In the genomic region with DNA sequence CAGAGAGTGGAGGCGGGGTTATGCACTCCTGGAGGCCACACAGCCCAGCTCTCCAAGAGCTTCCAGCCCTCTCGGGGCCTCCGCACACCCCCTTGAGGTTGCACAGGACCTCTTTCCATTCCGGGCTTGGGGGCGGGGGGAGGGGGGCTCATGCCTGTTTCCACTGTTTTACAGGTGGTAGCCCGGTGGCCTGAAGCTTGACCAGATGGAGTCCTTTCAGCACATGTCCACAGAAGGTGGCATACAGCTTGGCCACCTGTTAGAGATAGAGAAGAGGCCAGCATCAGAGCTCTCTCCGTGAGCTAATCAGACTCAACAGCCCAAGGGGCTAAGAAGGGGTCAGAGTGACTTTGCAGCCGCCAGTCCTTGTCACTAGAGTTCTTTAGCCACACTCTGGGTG, we compare ENCODE assay signal across 28 mouse cellular contexts.
DNase-seq lines count a peak whose midpoint lies in the region; TF ChIP-seq lines count a peak whose summit lies in the region.
"Had no signal": no experiment of that assay in that cellular context is flagged by ENCODE, and none has a peak within 500 bp of the region (broad histone marks: within the 10 kb centered on the region; RNA-seq: fewer than 3 reads in every experiment).

No protein-coding gene starts in this region.

- WGBS in cerebellum, adult 2 months = 16% methylated on average over 8 of the region's 8 CpGs

- no peaks in the 10 kb centered on the region for H3K9me3 ChIP-seq in E14TG2a.4 (ENCODE audit: low read length)
- no peaks in the 10 kb centered on the region for H3K9me3 ChIP-seq in ES-Bruce4 (replicated peaks; ENCODE audit: control insufficient read depth, insufficient read depth, low read length, poor library complexity, severe bottlenecking)
- H3K9me3 ChIP-seq: embryonic facial prominence, embryonic 10.5 days; embryonic facial prominence, embryonic 13.5 days; forebrain, embryonic 12.5 days; forebrain, embryonic 15.5 days; heart, embryonic 12.5 days; heart, embryonic 15.5 days; hindbrain, embryonic 10.5 days; hindbrain, embryonic 13.5 days; intestine, embryonic 15.5 days had no signal

- no peak for TF ChIP-seq CTCF in E14TG2a.4 (conservative IDR thresholded peaks at IDR 0.05; ENCODE audit: low read length)
- TF ChIP-seq CTCF in ES-Bruce4 (IDR thresholded peaks at IDR 0.05; ENCODE audit: low read depth, low read length) = no peak
- no peak for TF ChIP-seq CTCF in cerebellum, adult 2 months (IDR thresholded peaks at IDR 0.05; ENCODE audit: borderline replicate concordance, insufficient read depth, low read depth, low read length)

- no peak for TF ChIP-seq EP300 in ES-Bruce4 (IDR thresholded peaks at IDR 0.05; ENCODE audit: insufficient read depth, low read depth, low read length)

- no peak overlapping the region for H3K27ac ChIP-seq in ES-Bruce4 (ENCODE audit: insufficient read depth, low read length)
- H3K27ac ChIP-seq in cerebellum, adult 2 months (ENCODE audit: insufficient read depth, low read length) = peak overlapping the region; percentile 55
- H3K27ac ChIP-seq: embryonic facial prominence, embryonic 10.5 days; embryonic facial prominence, embryonic 13.5 days; forebrain, embryonic 12.5 days; forebrain, embryonic 15.5 days; heart, embryonic 15.5 days; hindbrain, embryonic 10.5 days; hindbrain, embryonic 13.5 days; intestine, embryonic 15.5 days had no signal

- H3K4me1 ChIP-seq in E14TG2a.4 (replicated peaks; ENCODE audit: low read depth, low read length) (peaks cover 42% of the 10 kb centered on the region), ES-Bruce4 (ENCODE audit: control insufficient read depth, insufficient read depth, low read length) (no peaks in the 10 kb centered on the region)
- H3K4me1 ChIP-seq in cerebellum, adult 2 months (ENCODE audit: control insufficient read depth, insufficient read depth, low read length) = peaks cover 75% of the 10 kb centered on the region
- H3K4me1 ChIP-seq: intestine, embryonic 15.5 days had no signal

- peak overlapping the region; percentile 12; the same call in 1 of the 2 replicates for H3K9ac ChIP-seq in ES-Bruce4 (ENCODE audit: low read depth, poor library complexity, severe bottlenecking)
- H3K9ac ChIP-seq: embryonic facial prominence, embryonic 13.5 days; forebrain, embryonic 12.5 days; forebrain, embryonic 15.5 days; heart, embryonic 12.5 days; heart, embryonic 15.5 days; intestine, embryonic 15.5 days had no signal

- H3K36me3 ChIP-seq in E14TG2a.4 (ENCODE audit: insufficient read depth, low read length) (no peaks in the 10 kb centered on the region), ES-Bruce4 (ENCODE audit: control insufficient read depth, insufficient read depth, low read length, poor library complexity, severe bottlenecking) (no peaks in the 10 kb centered on the region)
- H3K36me3 ChIP-seq: embryonic facial prominence, embryonic 10.5 days; embryonic facial prominence, embryonic 13.5 days; forebrain, embryonic 12.5 days; forebrain, embryonic 15.5 days; G1E; heart, embryonic 12.5 days; heart, embryonic 15.5 days; hindbrain, embryonic 10.5 days; hindbrain, embryonic 13.5 days; intestine, embryonic 15.5 days had no signal

- peaks cover 23% of the 10 kb centered on the region for H3K27me3 ChIP-seq in E14TG2a.4 (ENCODE audit: insufficient read depth, low read length)
- no peaks in the 10 kb centered on the region for H3K27me3 ChIP-seq in ES-Bruce4 (ENCODE audit: control insufficient read depth, insufficient read depth, low read length, poor library complexity, severe bottlenecking)
- H3K27me3 ChIP-seq in cerebellum, adult 2 months (ENCODE audit: control insufficient read depth, insufficient read depth, low read length) = no peaks in the 10 kb centered on the region
- H3K27me3 ChIP-seq: Patski had no signal

- H3K4me3 ChIP-seq in E14TG2a.4 (replicated peaks; ENCODE audit: low read length) (peak overlapping the region; percentile 77), ES-Bruce4 (ENCODE audit: low read depth, low read length) (peak overlapping the region; percentile 38)
- H3K4me3 ChIP-seq in cerebellum, adult 2 months (replicated peaks; ENCODE audit: insufficient read depth, low read depth, low read length) = no peak overlapping the region
- H3K4me3 ChIP-seq: embryonic facial prominence, embryonic 10.5 days; embryonic facial prominence, embryonic 13.5 days; erythroblast, embryonic 14.5 days; forebrain, embryonic 12.5 days; forebrain, embryonic 15.5 days; heart, embryonic 12.5 days; heart, embryonic 15.5 days; hindbrain, embryonic 10.5 days; hindbrain, embryonic 13.5 days; intestine, embryonic 15.5 days had no signal

- DNase-seq in cerebellum, adult 2 months = peak; percentile 69 to 78
- DNase-seq in cerebellum, postnatal 10 days = peak; percentile 51 to 55
- DNase-seq in layer of hippocampus, adult 9-11 months = no peak
- no peak for DNase-seq in heart, adult 18-20 months
- DNase-seq in thymus, postnatal 36 days = no peak
- DNase-seq in adipocyte (ENCODE audit: low spot score) = no peak
- DNase-seq: adrenal gland, adult 8-10 months; adrenal gland, postnatal 25 days; embryo, embryonic 11 days; gastrocnemius, postnatal 10 days; gastrocnemius, postnatal 36 days; heart, adult 11 months; heart, postnatal 10 days; heart, postnatal 36 days had no signal

- no peak for TF ChIP-seq POLR2A in ES-Bruce4 (IDR thresholded peaks at IDR 0.05; ENCODE audit: insufficient read depth, low read length)
- TF ChIP-seq POLR2A in cerebellum, adult 2 months (IDR thresholded peaks at IDR 0.05; ENCODE audit: borderline replicate concordance, insufficient read depth, low read length) = no peak

Comparison
In these comparisons a context has a peak if more than half of its experiments do, and no peak if none do; other contexts are left out.
1. DNase-seq: peak in cerebellum, adult 2 months (2 of 2) and cerebellum, postnatal 10 days (2 of 2); none in layer of hippocampus, adult 9-11 months (single experiment), heart, adult 18-20 months (0 of 2), thymus, postnatal 36 days (0 of 2) and adipocyte (single experiment).